Mouse (Mus musculus): ENCODE data around the gene Ccdc142.

Ccdc142 gene

DNA sequence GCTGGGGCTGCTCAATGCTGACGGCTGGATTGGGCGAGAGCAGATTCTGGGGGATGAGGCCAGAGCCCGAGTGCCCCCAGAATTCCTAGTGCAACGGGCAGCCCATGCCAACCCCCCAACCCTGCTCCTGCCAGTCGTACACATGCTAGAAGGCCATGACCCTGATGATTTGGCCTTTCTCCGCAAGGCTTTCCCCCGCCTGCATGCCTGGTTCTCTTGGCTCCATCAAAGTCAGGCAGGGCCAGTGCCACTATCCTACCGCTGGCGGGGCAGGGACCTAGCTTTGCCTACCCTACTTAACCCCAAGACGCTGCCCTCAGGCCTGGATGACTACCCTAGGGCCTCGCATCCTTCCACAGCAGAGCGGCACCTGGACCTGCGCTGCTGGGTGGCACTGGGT, 16.2 kb downstream of the Ccdc142 start:
- DNase-seq (ENCODE audit: low read depth, low spot score): no peak

DNA sequence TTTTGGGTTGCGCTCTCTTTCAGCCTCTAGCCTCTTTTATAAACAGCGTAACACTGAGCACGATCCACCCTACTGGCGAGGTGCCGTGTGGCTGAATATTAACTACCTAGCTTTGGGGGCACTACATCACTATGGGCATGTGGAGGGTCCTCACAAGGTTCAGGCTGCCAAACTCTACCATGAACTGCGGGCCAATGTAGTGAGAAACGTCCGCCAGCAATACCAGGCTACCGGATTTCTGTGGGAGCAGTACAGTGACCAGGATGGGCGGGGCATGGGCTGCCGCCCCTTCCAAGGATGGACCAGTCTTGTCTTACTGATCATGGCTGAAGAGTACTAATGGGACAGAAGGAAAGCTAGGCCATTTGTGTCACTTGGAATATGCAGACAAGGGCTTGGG, 17.0 kb downstream of the Ccdc142 start:
- no peak for DNase-seq (ENCODE audit: low read depth, low spot score)

DNA sequence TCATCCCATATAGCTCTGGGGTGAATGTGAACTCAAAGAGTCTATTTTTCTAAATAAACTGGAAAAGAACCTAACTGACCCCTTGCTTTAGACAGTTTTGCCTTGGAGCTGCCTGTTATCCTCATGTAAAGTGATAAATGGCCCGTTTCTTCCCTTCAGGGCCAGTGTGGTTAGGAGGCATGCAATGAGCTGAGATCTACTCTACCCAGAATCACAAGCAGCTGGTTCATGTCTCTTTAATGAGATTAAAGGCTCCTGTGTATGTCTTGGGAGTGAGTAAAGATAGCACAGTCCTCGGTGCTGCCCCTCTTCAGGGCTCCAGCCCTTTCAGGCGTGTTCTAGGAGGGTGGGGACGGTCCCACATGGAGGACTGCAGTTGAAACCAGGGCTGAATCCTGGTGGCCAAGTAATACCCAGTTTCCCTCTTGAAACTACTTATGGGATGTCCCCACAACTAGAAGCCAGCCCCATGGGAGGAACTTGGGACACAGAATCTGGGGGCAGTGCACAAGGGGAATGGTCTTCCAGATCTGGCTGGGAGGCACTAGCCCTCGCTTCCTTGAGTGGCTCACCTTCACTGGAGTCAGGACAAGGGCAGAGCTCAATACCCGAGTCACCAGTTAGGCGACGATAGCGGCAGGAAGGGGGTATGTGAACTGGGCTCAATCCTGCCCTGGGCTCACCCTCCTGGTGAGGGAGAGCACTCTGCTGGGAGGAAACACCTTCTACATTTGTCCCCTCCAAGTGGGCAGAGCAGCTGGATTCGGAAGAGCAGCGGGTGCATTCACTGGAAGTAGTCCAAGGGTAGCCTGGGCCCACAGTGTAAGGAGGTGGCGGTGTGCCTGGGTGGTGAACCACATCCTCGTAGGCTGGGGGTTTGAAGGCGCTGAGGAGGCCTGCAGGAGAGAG, 17.7 kb downstream of the Ccdc142 start:
- no peak for DNase-seq (ENCODE audit: low read depth, low spot score)

GRCm38 (mm10) chr6:83119734-83120051, 18.3 kb downstream of the Ccdc142 start:
- DNase-seq (ENCODE audit: low read depth, low spot score): no peak

GRCm38 (mm10) chr6:83120930-83121862, 19.8 kb downstream of the Ccdc142 start, which contains the start of gene Wbp1:
Gene Wbp1 (minus strand): TSS chr6:83121559.
- peak; percentile 97 for DNase-seq (ENCODE audit: low read depth, low spot score)

DNA sequence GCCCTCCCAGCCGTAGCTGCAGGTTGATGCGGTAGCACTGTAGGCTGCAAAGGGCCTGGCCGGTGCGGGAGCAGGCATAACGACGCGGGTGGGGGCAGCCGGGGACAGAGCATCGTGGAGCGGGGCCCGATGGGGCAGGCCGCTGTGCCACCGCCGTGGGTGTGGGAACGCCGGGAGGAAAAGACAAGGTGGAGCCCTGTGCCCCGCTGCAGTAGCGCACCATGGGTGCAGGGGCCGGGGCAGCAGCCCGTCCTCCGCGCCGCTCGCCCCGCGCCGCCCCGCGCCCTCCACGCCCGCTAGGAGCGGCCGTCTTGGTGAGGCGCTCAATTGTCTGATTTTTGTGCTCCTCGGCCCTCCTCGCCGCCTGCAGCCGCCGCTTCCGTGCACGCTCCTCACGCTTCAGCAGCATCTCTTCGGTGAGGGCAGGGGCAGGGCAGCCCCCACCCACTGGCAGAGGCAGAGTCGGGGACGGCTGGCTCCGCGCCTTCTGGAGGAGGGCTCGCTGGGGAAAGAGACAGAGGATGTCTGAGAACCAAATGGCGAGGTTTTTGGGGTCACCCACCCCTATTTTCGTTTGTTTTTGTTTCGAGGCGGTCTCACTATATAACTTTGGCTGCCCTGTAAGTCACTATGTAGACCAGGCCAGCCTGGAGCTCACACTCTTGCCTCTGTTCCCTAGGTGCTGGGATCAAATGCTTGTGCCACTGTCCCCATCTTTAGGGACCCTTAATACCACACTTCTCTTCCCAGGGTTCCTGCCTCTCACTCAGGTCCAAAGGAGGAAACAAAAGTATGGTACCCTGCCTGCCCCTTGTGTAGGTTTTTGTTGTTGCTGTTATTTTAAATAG, 20.7 kb downstream of the Ccdc142 start:
- DNase-seq (ENCODE audit: low read depth, low spot score): no peak

DNA sequence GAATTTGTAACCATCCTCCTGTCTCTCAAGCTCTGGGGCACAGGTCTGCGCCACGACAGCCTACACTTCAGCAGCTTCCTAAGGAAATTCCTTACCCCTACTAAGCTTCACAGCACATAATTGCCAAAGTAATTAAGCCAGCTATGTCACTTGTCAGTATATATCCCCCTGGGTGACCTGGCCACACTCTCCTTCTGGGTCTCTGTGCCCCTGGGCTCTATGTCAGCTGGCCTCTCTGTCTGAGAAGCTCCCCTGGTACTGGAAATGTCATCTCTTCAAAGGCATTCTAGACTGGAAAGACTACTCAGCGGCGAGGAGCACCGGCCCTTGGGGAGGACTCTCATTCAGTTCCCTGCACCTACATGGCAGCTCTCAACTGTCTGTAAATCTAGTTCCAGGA, 21.6 kb downstream of the Ccdc142 start:
- no peak for DNase-seq (ENCODE audit: low read depth, low spot score)

GRCm38 (mm10) chr6:83124851-83125312, 23.5 kb downstream of the Ccdc142 start:
- peak; percentile 91 for DNase-seq (ENCODE audit: low read depth, low spot score)

- no peak for DNase-seq (ENCODE audit: low read depth, low spot score)
Measured at GRCm38 (mm10) chr6:83125331-83125730, 23.9 kb downstream of the Ccdc142 start, which contains the start of gene Ino80b. Gene Ino80b (minus strand): TSS chr6:83125431.

- no peak for DNase-seq (ENCODE audit: low read depth, low spot score)
Measured at GRCm38 (mm10) chr6:83127419-83127818, 26.0 kb downstream of the Ccdc142 start.

DNA sequence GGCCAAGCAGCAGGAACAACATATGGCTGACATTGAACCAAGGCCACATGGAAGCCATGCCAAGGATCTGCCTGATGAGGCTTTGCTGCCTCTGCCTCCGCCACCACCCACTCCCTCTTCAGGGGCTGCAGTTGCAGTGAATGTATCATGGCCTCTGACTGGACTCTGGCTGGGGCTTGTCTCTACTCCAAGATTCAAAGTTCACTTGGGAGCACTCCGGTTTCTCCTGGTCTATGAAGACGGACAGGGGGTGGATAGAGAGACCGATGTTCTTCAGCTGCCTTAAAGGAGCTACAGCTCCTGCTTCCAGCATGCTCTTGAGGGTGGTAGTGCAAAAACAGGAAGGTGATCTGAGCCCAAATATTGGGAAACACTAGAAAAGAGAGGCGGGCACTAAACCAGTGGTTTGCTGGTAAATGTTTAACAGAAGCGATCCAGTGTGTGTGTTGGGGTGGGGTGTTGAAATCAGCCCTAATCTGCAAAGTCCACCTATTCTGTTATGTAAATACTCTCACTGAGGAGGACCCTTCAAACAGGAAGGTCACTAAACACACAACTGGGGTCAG, 30.2 kb downstream of the Ccdc142 start:
- DNase-seq (ENCODE audit: low read depth, low spot score): no peak

- no peak for DNase-seq (ENCODE audit: low read depth, low spot score)
Measured at GRCm38 (mm10) chr6:83132176-83132919, 30.9 kb downstream of the Ccdc142 start.

GRCm38 (mm10) chr6:83134226-83134625, 32.8 kb downstream of the Ccdc142 start:
- no peak for DNase-seq (ENCODE audit: low read depth, low spot score)

DNA sequence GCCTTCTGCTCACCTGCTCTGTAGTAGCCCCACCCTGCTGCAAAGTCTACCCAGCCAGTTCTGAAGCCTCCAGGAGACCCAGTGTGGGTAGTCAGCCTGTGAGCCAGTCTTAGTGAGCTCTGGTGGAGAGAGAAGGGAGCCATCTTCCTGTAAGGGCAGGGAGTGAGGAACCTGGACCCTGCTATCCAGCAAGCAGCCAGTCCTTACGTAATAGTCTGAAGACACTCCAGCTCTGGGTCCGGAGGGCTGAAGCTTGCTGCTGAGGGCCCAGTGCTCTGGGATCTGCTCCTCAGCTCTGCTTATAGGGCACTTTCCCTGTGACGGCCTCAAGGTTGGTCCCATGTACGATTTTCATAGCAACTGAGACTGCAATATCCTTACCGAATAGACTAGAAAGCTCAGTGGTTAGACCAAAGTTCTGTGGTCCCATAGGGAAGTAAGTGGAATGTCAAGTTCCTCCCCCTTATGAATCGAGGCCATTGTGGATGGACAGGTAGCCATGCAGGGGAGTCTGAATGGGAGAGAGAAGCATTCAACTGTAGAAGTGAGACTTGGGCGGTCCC, 33.6 kb downstream of the Ccdc142 start, which contains the start of gene Rtkn:
TSS of gene Rtkn (plus strand) at position 513 of the 563 bp plus-strand sequence.
- no peak for DNase-seq (ENCODE audit: low read depth, low spot score)

GRCm38 (mm10) chr6:83135571-83136161, 34.3 kb downstream of the Ccdc142 start:
- DNase-seq (ENCODE audit: low read depth, low spot score): no peak

- DNase-seq (ENCODE audit: low read depth, low spot score): no peak
Measured at GRCm38 (mm10) chr6:83136291-83136880, 35.0 kb downstream of the Ccdc142 start.

- no peak for DNase-seq (ENCODE audit: low read depth, low spot score)
Measured at GRCm38 (mm10) chr6:83136881-83137575, 35.6 kb downstream of the Ccdc142 start.

DNA sequence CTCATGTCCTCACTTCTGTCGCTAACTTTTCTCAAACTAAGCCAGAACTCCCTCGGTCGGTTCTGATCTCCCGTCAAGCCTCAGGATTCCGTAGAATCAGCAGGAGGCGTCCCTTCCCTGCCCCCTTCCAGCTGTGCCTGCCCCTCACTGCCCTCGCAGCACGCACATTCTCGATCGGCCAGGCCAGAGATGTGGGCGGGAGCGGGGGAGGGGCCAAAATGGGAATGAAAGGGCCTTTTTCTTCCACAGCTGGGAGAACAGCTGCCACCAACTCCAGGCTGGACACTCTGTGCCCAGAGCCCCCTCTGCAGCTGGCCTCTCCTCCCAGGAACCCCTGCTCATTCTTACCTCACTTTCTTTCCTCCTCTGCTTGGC, 36.2 kb downstream of the Ccdc142 start:
- no peak for DNase-seq (ENCODE audit: low read depth, low spot score)
